Mouse (Mus musculus) kidney, embryonic 14.5 days (tissue): Measurements from ENCODE around the gene Nr2f1. TPM values are rescaled to one million over a fixed set of nuclear protein-coding genes. Genes with fewer than 3 reads are reported as not detected.

Experiments
- ATAC-seq: fragments of 200-750 bp; cut with Nextera tagmentation; 2 replicates; pipeline ENCODE4 v1.8.0; 2017; ENCODE audit warnings: moderate number of reproducible peaks, mild to moderate bottlenecking, moderate TSS enrichment, moderate library complexity; ENCODE audit not compliant: low FRiP score, low TSS enrichment
- H3K27ac ChIP-seq: fragments of 300-500 bp; sonication (generic); 2 replicates; pipeline ENCODE4 v1.5.1; 2014; ENCODE audit warnings: low read depth, mild to moderate bottlenecking, low read length, moderate library complexity, mixed read lengths
- H3K27me3 ChIP-seq: fragments of 300-500 bp; sonication (generic); 2 replicates; pipeline ENCODE4 v1.6.1; 2014; ENCODE audit warnings: mild to moderate bottlenecking, low read length; ENCODE audit not compliant: control insufficient read depth, insufficient read depth
- H3K36me3 ChIP-seq: fragments of 300-500 bp; sonication (generic); 2 replicates; pipeline ENCODE4 v1.6.1; 2014; ENCODE audit warnings: low read length, mixed read lengths; ENCODE audit not compliant: control insufficient read depth, insufficient read depth
- H3K4me1 ChIP-seq: fragments of 300-500 bp; sonication (generic); 2 replicates; pipeline ENCODE4 v1.6.1; 2014; ENCODE audit warnings: low read length, mixed read lengths; ENCODE audit not compliant: control insufficient read depth, insufficient read depth
- H3K4me2 ChIP-seq: fragments of 300-500 bp; sonication (generic); replicated peaks from 2 replicates; pipeline ENCODE4 v1.6.1; 2014; ENCODE audit warnings: low read depth, mild to moderate bottlenecking, low read length
- H3K4me3 ChIP-seq: fragments of 300-500 bp; sonication (generic); 2 replicates; pipeline ENCODE4 v1.5.1; 2014; ENCODE audit warnings: mild to moderate bottlenecking, low read length
- H3K9ac ChIP-seq: fragments of 300-500 bp; sonication (generic); 2 replicates; pipeline ENCODE4 v1.6.1; 2014; ENCODE audit warnings: low read depth, mild to moderate bottlenecking, low read length, moderate library complexity
- H3K9me3 ChIP-seq: fragments of 300-500 bp; sonication (generic); 2 replicates; pipeline ENCODE4 v1.6.1; 2016; ENCODE audit warnings: low read length; ENCODE audit not compliant: control insufficient read depth
- WGBS: fragments of 180-500 bp; shearing (Covaris S2); extraction: QIAGEN DNeasy Blood & Tissue Kit; methylation state at CpG from one replicate; pipeline ENCODE4 v1.1.7; 2014; 5-methylcytosine and 5-hydroxymethylcytosine counted together
- polyA plus RNA-seq: library from polyadenylated mRNA; unstranded; fragments of >200 nt; fragmentation: Nextera tagmentation; extraction: Ambion mirVana; gene quantifications from 2 replicates; pipeline ENCODE4 v1.2.1, GENCODE M21; 2014

The Nr2f1 gene
- polyA plus RNA-seq, 1 experiment from 2014 or later: 26.8 TPM

- ATAC-seq: 0 out of 2 replicates have a peak, but pooled peaks have one; percentile 0
- H3K9me3 ChIP-seq: no peaks in the 10 kb centered on the region
- peak overlapping the region; percentile 89 for H3K4me3 ChIP-seq
- peaks cover 10% of the 10 kb centered on the region; the same call in 1 of the 2 replicates for H3K4me1 ChIP-seq
- 1% methylated on average over 47 of the region's 47 CpGs for WGBS
- H3K4me2 ChIP-seq: peak overlapping the region; percentile 81
- H3K36me3 ChIP-seq: no peaks in the 10 kb centered on the region
- peak overlapping the region; percentile 95 for H3K27ac ChIP-seq
- peak overlapping the region; percentile 79 for H3K9ac ChIP-seq
- H3K27me3 ChIP-seq: no peaks in the 10 kb centered on the region
Observed at GRCm38 (mm10) chr13:78202574-78203347, 3.2 kb upstream of the Nr2f1 start.

- peak overlapping the region; percentile 81 for H3K4me2 ChIP-seq
- no peak; the same call in 1 of the 2 replicates for ATAC-seq
- peak overlapping the region; percentile 95 for H3K27ac ChIP-seq
- H3K4me3 ChIP-seq: peak overlapping the region; percentile 89
- H3K27me3 ChIP-seq: no peaks in the 10 kb centered on the region
- WGBS: under 1% methylated on average over 22 of the region's 22 CpGs
- no peaks in the 10 kb centered on the region for H3K9me3 ChIP-seq
- H3K4me1 ChIP-seq: peaks cover 8% of the 10 kb centered on the region; the same call in 1 of the 2 replicates
- H3K9ac ChIP-seq: peak overlapping the region; percentile 79
- H3K36me3 ChIP-seq: no peaks in the 10 kb centered on the region
Observed at GRCm38 (mm10) chr13:78201871-78202565, 2.5 kb upstream of the Nr2f1 start.

GRCm38 (mm10) chr13:78200991-78201870, 1.7 kb upstream of the Nr2f1 start:
- peak overlapping the region; percentile 79 for H3K9ac ChIP-seq
- no peaks in the 10 kb centered on the region for H3K9me3 ChIP-seq
- peak; percentile 59 for ATAC-seq
- no peaks in the 10 kb centered on the region for H3K36me3 ChIP-seq
- H3K27me3 ChIP-seq: no peaks in the 10 kb centered on the region
- H3K4me3 ChIP-seq: peak overlapping the region; percentile 89
- peak overlapping the region; percentile 83 for H3K4me2 ChIP-seq
- peak overlapping the region; percentile 95; the same call in 1 of the 2 replicates for H3K27ac ChIP-seq
- WGBS: 1% methylated on average over 28 of the region's 30 CpGs
- H3K4me1 ChIP-seq: peaks cover 8% of the 10 kb centered on the region; the same call in 1 of the 2 replicates

- Histone ChIP-seq H3K9ac (no peak overlapping the region; the same call in 1 of the 2 replicates), H3K27me3 (peaks cover 3% of the 10 kb centered on the region; the same call in 1 of the 2 replicates), H3K27ac (peak overlapping the region; percentile 24; the same call in 1 of the 2 replicates), H3K9me3 (no peaks in the 10 kb centered on the region), H3K4me2 (peak overlapping the region; percentile 83), H3K36me3 (no peaks in the 10 kb centered on the region; the same call in 1 of the 2 replicates), H3K4me1 (peaks cover 12% of the 10 kb centered on the region; the same call in 1 of the 2 replicates), H3K4me3 (peak overlapping the region; percentile 89)
- whole genome bisulfite sequencing: 0% methylated on average over 9 of the region's 9 CpGs
- peak; percentile 55 for ATAC-seq
Observed at GRCm38 (mm10) chr13:78200407-78200806, 850 bp upstream of the Nr2f1 start.

- peak; percentile 1; the same call in 1 of the 2 replicates for ATAC-seq
- WGBS: under 1% methylated on average over 79 of the region's 92 CpGs
- peaks cover 12% of the 10 kb centered on the region; the same call in 1 of the 2 replicates for H3K4me1 ChIP-seq
Observed at GRCm38 (mm10) chr13:78198871-78199641, 501 bp downstream of the Nr2f1 start.

GRCm38 (mm10) chr13:78198391-78198870, 1.1 kb downstream of the Nr2f1 start:
- ATAC-seq: peak; percentile 2; the same call in 1 of the 2 replicates
- Histone ChIP-seq H3K36me3 (peaks cover 9% of the 10 kb centered on the region), H3K4me1 (0 out of 2 replicates have a peak, but pooled peaks cover 10% of the 10 kb centered on the region), H3K4me3 (peak overlapping the region; percentile 89), H3K4me2 (peak overlapping the region; percentile 83), H3K9ac (peak overlapping the region; percentile 99), H3K27ac (peak overlapping the region; percentile 99), H3K27me3 (peaks cover 9% of the 10 kb centered on the region; the same call in 1 of the 2 replicates), H3K9me3 (no peaks in the 10 kb centered on the region)
- 0% methylated on average over 27 of the region's 63 CpGs for WGBS

More at GRCm38 (mm10) chr13:78198871-78199641, 501 bp downstream of the Nr2f1 start:
- H3K36me3 ChIP-seq: peaks cover 5% of the 10 kb centered on the region
- H3K4me2 ChIP-seq: peak overlapping the region; percentile 83
- peak overlapping the region; percentile 89 for H3K4me3 ChIP-seq
- H3K9me3 ChIP-seq: no peaks in the 10 kb centered on the region
- peak overlapping the region; percentile 99 for H3K27ac ChIP-seq
- peaks cover 9% of the 10 kb centered on the region; the same call in 1 of the 2 replicates for H3K27me3 ChIP-seq
- peak overlapping the region; percentile 99 for H3K9ac ChIP-seq

- Histone ChIP-seq H3K9ac (peak overlapping the region; percentile 99), H3K36me3 (peaks cover 10% of the 10 kb centered on the region), H3K9me3 (no peaks in the 10 kb centered on the region), H3K4me3 (peak overlapping the region; percentile 89), H3K27ac (peak overlapping the region; percentile 99), H3K4me1 (0 out of 2 replicates have a peak, but pooled peaks cover 10% of the 10 kb centered on the region), H3K4me2 (peak overlapping the region; percentile 83), H3K27me3 (peaks cover 9% of the 10 kb centered on the region; the same call in 1 of the 2 replicates)
- ATAC-seq: peak; percentile 13; the same call in 1 of the 2 replicates
- WGBS: 2% methylated on average over 28 of the region's 33 CpGs
Observed at GRCm38 (mm10) chr13:78197819-78198390, 1.7 kb downstream of the Nr2f1 start.
